Mouse (Mus musculus): ENCODE data around the gene AI464131. TPM values are rescaled to one million over a fixed set of nuclear protein-coding genes. Genes with fewer than 3 reads are reported as not detected.

AI464131 gene
- polyA plus RNA-seq, 1 experiment from 2014 or later, result 10.1 TPM

DNA sequence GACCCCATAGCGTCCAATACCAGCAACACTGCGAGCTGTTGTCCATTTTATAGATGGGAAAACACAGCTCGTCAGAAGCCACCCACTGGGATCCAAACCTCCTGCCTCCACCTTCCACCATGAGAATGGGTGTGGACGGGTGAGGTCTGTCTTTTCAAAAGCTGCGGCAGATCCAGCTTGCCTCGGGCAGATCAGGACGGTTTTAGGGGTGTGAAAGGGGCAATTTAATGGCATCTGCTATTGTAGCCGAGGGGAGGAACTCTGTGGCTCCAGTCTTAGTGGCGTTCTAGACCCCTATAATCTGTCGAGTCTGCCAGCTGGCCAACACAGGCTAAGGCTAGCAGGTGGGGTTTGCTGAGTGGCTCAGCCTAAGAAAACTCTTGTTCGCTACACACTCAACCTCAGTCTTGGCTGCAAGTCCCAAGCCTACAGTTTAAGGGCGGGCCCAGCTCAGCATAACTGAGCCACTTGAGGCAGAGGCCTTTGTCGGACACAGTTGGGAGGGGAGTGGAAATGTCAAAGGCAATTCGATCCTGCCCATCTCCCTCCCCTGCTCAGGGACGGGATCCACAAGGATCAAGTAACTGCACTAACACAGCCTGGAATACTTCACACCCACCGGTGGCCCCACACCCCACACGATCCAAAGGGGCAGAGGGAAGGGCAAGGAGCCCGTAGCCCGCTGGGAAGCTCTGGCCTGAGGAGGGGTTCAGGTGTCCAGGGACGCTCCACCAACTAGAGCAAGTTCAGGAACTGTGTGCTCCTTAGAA is 520 bp downstream of the AI464131 start:
- 9% methylated on average over 20 of the region's 20 CpGs for WGBS
- Histone ChIP-seq H3K9me3 (replicated peaks) (no peaks in the 10 kb centered on the region), H3K36me3 (no peaks in the 10 kb centered on the region), H3K9ac (peak overlapping the region; percentile 54; the same call in 1 of the 2 replicates), H3K4me2 (replicated peaks) (peak overlapping the region; percentile 63), H3K4me1 (peaks cover 48% of the 10 kb centered on the region), H3K27ac (peak overlapping the region; percentile 40; the same call in 1 of the 2 replicates), H3K4me3 (peak overlapping the region; percentile 35), H3K27me3 (peaks cover 53% of the 10 kb centered on the region)
- ATAC-seq (ENCODE audit: low FRiP score), result peak; percentile 36

DNA sequence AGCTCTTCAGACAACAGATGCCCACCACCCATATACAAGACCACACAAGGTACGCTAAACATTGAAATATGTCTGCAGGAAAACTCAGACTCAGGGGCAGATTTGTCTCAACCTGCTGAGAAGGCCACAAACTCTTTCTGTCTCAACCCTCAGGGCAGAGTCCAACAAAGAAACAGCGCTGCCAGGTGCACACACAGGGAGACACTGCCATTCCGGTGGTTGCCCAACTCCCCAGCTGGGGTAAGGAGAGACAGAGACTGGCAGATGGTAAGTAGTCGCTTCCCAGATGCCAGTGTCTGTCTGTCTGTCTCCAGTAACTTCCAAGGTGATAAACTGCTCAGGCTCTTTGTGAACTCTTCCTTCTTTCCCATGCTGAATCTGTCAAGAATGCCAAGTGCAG is 2.1 kb downstream of the AI464131 start:
- Histone ChIP-seq H3K4me3 (no peak overlapping the region), H3K27ac (no peak overlapping the region), H3K27me3 (peaks cover 64% of the 10 kb centered on the region), H3K4me2 (replicated peaks) (no peak overlapping the region), H3K9me3 (replicated peaks) (no peaks in the 10 kb centered on the region), H3K4me1 (peaks cover 40% of the 10 kb centered on the region), H3K9ac (no peak overlapping the region), H3K36me3 (no peaks in the 10 kb centered on the region)
- 77% methylated on average over 4 of the region's 4 CpGs for WGBS
- ATAC-seq (ENCODE audit: low FRiP score), result no peak

DNA sequence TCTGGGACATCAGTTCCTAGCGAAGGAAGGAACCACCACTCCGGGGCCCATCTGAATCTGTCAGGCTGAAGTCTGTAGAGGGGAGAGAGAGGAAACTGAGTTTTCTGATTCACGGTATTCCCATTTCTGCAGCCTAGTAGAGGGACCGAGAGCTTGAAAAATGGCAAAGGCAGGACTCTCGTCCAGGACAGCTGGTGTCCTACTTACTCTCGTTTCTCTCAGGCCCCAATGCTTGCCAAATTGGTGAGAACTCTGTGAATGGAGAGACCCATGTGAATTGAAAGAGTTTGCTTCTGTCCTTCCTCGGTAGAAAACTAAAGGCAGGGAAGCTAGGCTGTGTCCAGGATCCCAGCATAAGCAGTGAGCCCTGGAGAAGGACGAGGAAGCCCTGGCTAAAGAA is 3.3 kb downstream of the AI464131 start:
- Histone ChIP-seq H3K4me1 (peaks cover 40% of the 10 kb centered on the region), H3K9ac (no peak overlapping the region), H3K27me3 (peaks cover 73% of the 10 kb centered on the region), H3K27ac (no peak overlapping the region), H3K9me3 (replicated peaks) (no peaks in the 10 kb centered on the region), H3K36me3 (no peaks in the 10 kb centered on the region), H3K4me2 (replicated peaks) (no peak overlapping the region), H3K4me3 (0 out of 2 replicates have a peak overlapping the region, but pooled peaks have one; percentile 33)
- no peak for ATAC-seq (ENCODE audit: low FRiP score)
- 58% methylated on average over 8 of the region's 8 CpGs for WGBS

DNA sequence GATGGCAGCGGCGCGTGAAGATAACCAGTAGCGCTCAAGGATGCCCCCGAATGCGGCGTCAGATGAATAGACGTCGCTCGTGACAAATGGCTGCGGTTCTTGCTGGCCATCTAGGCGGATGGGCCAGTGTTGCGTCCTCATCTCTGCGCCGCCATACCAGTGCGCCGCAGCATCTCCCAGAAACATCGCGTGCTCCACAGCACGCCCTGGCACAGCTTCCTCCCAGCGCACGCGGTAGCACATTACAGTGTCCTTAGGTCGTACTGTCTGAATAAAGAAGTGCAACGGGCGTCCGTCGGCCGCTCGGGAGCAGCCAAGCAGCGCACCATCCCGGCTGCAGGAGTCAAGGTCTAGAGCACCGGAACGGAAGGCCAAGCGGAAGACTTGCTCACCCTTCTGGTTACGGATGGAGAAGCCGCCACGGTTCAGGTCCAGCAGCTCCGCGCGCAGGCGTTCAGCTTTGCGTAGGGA is 3.9 kb downstream of the AI464131 start:
- H3K9ac ChIP-seq, result peak overlapping the region; percentile 32; the same call in 1 of the 2 replicates
- H3K4me1 ChIP-seq, result peaks cover 40% of the 10 kb centered on the region
- no peaks in the 10 kb centered on the region for H3K36me3 ChIP-seq
- peaks cover 73% of the 10 kb centered on the region for H3K27me3 ChIP-seq
- H3K9me3 ChIP-seq (replicated peaks), result no peaks in the 10 kb centered on the region
- H3K4me2 ChIP-seq (replicated peaks), result peak overlapping the region; percentile 57
- peak overlapping the region; percentile 33 for H3K4me3 ChIP-seq
- WGBS, result 4% methylated on average over 43 of the region's 43 CpGs
- no peak overlapping the region for H3K27ac ChIP-seq
- no peak for ATAC-seq (ENCODE audit: low FRiP score)

DNA sequence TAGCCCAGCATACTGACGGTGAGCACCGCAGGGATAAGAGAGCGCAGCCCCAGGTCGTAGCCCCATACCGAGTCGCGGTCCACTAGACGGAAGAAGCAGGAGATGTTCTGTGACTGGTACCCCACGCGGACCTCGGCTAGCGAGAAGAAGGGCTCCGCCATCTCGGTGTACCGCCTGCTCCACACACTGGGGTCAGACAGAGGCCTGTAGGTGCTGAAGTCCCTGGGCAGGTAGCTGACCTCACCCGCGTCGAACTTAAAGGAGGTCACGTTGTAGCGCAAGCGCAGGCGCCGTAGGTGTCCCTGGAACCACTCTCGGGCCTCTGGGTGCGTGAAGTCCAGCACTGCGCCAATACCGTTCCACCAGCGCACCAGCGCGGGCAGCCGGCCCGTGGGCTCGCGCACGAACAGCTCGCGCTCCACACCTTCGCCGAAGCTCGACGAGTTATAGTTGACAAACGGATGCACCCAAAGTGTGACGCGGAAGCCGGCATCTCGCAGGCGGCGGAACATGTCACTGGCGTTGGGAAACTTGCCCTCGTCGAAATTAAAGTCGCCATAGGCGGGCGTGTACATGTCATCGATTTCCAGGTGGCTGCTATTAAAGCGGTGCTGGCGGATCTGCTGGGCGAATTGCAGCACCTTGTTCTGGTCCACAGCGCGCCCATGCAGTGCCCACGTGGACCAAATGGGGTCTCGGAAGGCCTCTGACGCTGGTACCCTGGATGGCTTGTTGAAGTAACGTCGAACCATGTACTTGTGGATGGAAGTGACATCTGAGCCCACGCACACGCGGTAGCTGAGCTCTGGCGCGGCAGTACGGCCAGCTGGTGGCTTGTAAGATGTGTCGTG is 4.7 kb downstream of the AI464131 start:
- Histone ChIP-seq H3K27ac (no peak overlapping the region), H3K9ac (no peak overlapping the region), H3K27me3 (peaks cover 73% of the 10 kb centered on the region), H3K4me2 (replicated peaks) (peak overlapping the region; percentile 57), H3K4me1 (peaks cover 40% of the 10 kb centered on the region), H3K36me3 (no peaks in the 10 kb centered on the region), H3K9me3 (replicated peaks) (no peaks in the 10 kb centered on the region), H3K4me3 (peak overlapping the region; percentile 33)
- WGBS, result 9% methylated on average over 72 of the region's 72 CpGs
- ATAC-seq (ENCODE audit: low FRiP score), result 0 out of 2 replicates have a peak, but pooled peaks have one; percentile 4

DNA sequence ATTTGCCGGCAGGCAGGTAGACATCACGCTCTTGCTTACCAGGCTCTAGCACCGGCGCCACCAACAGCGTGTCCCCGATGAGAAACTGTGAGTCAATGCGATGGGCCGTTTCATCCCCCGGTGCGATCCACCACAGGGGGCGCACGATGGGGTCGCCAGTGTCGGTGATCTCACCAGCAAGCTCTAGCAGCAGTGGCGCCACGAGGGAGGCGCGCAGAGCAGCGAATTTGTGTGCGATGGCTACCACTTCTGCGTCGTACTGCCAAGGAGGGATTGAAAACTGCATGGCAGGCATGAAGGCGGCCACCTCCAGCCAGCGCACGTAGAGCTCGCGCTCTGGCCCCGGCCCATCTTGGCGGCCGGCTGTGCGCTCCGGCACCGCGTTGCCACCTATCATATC is 5.3 kb downstream of the AI464131 start:
- Histone ChIP-seq H3K36me3 (no peaks in the 10 kb centered on the region), H3K27me3 (peaks cover 72% of the 10 kb centered on the region), H3K4me2 (replicated peaks) (peak overlapping the region; percentile 57), H3K27ac (no peak overlapping the region), H3K4me3 (peak overlapping the region; percentile 33), H3K9ac (0 out of 2 replicates have a peak overlapping the region, but pooled peaks have one; percentile 8), H3K4me1 (peaks cover 36% of the 10 kb centered on the region), H3K9me3 (replicated peaks) (no peaks in the 10 kb centered on the region)
- 2% methylated on average over 34 of the region's 34 CpGs for WGBS
- ATAC-seq (ENCODE audit: low FRiP score), result peak; percentile 26; the same call in 1 of the 2 replicates

DNA sequence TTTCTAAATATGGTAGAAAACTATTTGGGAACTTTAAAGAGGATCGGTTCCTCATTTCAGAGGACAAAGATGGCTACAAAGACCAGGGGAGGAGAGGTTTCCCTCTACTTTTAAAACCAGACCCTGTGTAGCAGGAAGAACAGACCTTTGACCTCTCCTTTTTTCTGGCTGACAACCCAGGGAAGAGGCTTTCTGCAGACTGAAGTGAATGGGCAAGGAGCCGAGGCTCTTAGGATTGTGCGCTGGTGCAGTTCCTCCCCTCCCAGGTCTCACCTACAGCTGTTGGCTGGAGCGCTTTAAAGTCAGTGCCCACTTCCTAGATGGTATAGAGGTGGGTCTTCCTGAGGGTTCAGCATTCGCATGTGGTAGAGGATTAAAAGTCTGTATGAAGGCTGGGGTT is 5.8 kb downstream of the AI464131 start:
- WGBS, result 43% methylated on average over 5 of the region's 5 CpGs
- Histone ChIP-seq H3K27me3 (peaks cover 66% of the 10 kb centered on the region), H3K4me3 (no peak overlapping the region), H3K9ac (no peak overlapping the region), H3K9me3 (replicated peaks) (no peaks in the 10 kb centered on the region), H3K4me2 (replicated peaks) (peak overlapping the region; percentile 57; the same call in 1 of the 2 replicates), H3K36me3 (no peaks in the 10 kb centered on the region), H3K4me1 (peaks cover 30% of the 10 kb centered on the region), H3K27ac (no peak overlapping the region)
- ATAC-seq (ENCODE audit: low FRiP score), result 0 out of 2 replicates have a peak, but pooled peaks have one; percentile 8

DNA sequence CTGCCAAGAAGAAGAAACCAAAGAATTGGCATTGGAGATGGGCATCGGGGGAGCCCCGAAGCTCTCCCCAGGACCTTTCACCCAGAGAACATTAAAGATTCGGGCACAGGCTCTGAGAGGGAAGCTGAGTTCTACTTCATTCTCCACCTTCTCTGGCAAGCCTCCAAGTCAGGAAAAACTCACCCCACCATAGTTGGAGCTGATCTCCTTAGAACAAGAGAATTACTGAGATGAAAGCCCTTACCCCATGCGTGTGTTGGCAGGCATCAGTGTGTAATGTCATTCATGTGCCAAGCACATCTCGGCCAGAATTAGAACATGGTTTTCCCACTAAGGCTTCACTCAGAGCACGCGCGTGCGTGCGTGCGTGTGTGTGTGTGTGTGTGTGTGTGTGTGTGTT is 7.0 kb downstream of the AI464131 start:
- no peak overlapping the region for H3K9ac ChIP-seq
- no peak overlapping the region for H3K27ac ChIP-seq
- no peaks in the 10 kb centered on the region for H3K9me3 ChIP-seq (replicated peaks)
- H3K4me2 ChIP-seq (replicated peaks), result no peak overlapping the region
- H3K36me3 ChIP-seq, result no peaks in the 10 kb centered on the region
- 90% methylated on average over 11 of the region's 11 CpGs for WGBS
- no peak overlapping the region for H3K4me3 ChIP-seq
- no peak for ATAC-seq (ENCODE audit: low FRiP score)
- peaks cover 24% of the 10 kb centered on the region for H3K4me1 ChIP-seq
- peaks cover 54% of the 10 kb centered on the region for H3K27me3 ChIP-seq

DNA sequence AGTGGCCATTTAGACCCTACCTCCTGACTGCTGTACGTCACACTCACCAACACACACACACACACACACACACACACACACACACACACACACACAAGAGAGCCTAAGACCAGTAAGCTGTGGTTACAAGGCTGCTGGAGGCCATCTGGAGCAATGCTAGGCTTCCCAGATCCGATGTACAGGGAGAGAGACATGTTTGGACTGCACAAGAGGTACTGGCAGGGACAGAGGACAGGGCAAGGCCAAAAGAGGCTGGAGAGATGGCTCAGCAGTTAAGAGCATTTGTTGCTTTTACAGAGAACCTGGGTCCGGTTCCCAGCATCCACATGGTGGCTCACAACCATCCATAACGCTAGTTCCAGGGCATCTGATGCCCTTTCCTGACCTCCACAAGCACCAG is 7.8 kb downstream of the AI464131 start:
- Histone ChIP-seq H3K4me1 (peaks cover 24% of the 10 kb centered on the region), H3K36me3 (no peaks in the 10 kb centered on the region), H3K9me3 (replicated peaks) (no peaks in the 10 kb centered on the region), H3K27ac (no peak overlapping the region), H3K9ac (no peak overlapping the region), H3K4me3 (no peak overlapping the region), H3K4me2 (replicated peaks) (no peak overlapping the region), H3K27me3 (peaks cover 47% of the 10 kb centered on the region)
- 83% methylated on average over 4 of the region's 4 CpGs for WGBS
- ATAC-seq (ENCODE audit: low FRiP score), result no peak

DNA sequence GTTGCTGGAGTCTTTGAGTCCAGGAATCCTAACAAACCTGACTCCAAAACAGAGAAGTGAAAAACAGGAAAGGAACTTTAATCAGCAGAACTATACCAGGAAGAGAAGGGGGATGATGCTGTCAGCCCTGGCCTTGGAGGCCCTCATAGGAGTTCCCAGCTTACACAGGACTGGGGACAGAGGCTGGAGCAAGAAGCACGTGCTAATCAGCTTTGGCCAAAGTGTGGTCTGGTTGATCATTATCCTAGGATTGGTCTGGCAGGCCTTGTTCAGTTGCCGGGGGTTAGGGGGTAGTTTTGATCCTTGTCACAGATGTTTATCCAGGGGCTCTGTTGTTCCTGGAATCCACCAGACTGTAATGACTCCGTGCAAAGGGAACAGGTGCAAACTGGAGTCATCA is 8.5 kb downstream of the AI464131 start:
- Histone ChIP-seq H3K9me3 (replicated peaks) (no peaks in the 10 kb centered on the region), H3K4me1 (peaks cover 22% of the 10 kb centered on the region), H3K27ac (no peak overlapping the region), H3K4me3 (no peak overlapping the region), H3K27me3 (peaks cover 40% of the 10 kb centered on the region), H3K4me2 (replicated peaks) (no peak overlapping the region), H3K36me3 (no peaks in the 10 kb centered on the region), H3K9ac (no peak overlapping the region)
- WGBS, result 34% methylated on average over 3 of the region's 3 CpGs
- no peak for ATAC-seq (ENCODE audit: low FRiP score)

DNA sequence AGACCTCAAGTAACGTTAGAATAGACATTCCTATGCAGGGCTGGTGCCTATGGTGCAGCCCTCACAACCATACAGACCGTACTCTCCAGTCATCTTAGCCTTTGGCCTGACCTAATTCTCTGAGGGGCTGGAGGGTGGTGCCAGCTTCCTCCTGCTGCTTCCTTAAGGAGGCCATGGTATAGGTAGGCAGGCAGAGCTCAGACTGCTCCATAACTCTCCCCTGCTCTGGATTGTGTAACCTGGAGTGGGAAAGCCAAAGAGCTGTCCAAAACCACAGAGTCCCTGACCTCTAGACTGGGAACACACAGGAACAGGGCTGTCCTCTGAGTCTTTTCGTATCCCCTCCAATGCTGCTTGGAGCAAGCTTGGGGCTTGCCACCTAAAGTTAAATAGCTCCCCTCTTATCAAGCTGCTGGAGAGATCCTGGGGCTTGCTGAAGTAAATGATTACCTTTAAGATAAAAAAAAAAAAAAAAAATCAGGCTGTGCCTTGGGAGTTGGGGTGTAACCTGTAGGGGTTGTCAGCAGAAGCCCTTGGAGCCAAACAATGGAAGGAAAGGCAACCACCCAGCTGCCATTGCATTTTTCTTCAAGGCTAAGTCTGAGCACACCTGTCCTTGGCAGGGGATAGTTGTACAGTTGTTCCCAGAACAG is 9.3 kb downstream of the AI464131 start:
- no peak for ATAC-seq (ENCODE audit: low FRiP score)
- Histone ChIP-seq H3K9me3 (replicated peaks) (no peaks in the 10 kb centered on the region), H3K36me3 (no peaks in the 10 kb centered on the region), H3K27me3 (peaks cover 32% of the 10 kb centered on the region), H3K9ac (no peak overlapping the region), H3K4me2 (replicated peaks) (no peak overlapping the region), H3K4me3 (no peak overlapping the region), H3K4me1 (peaks cover 14% of the 10 kb centered on the region), H3K27ac (no peak overlapping the region)
- 74% methylated on average over 3 of the region's 3 CpGs for WGBS

DNA sequence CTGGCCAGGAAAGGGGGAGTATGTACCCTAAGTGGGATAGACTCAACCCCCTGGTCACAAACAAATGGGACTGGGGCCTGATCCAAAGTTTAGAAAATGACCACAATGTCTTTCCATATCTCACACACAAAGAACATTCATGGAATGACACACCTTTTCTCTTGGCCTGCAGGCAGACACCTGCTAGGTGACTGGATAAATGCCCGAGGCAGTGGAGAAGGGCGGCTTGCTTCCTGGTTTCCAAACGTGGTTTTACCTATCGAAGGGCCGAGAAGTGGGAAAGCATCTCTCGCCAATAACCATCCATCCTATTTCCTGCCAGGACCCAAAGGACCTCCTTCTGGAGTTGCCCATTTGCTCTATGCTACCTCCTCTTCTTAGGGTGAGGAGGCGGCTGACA is 9.9 kb downstream of the AI464131 start:
- 86% methylated on average over 7 of the region's 7 CpGs for WGBS
- no peak for ATAC-seq (ENCODE audit: low FRiP score)
- H3K27ac ChIP-seq, result no peak overlapping the region
- H3K27me3 ChIP-seq, result peaks cover 25% of the 10 kb centered on the region
- no peak overlapping the region for H3K4me2 ChIP-seq (replicated peaks)
- no peaks in the 10 kb centered on the region for H3K9me3 ChIP-seq (replicated peaks)
- H3K4me1 ChIP-seq, result peaks cover 8% of the 10 kb centered on the region
- no peak overlapping the region for H3K9ac ChIP-seq
- no peaks in the 10 kb centered on the region for H3K36me3 ChIP-seq
- H3K4me3 ChIP-seq, result no peak overlapping the region

All from hindbrain, embryonic 12.5 days (tissue).